Mouse (Mus musculus): ENCODE results near the gene Srgap1.

GRCm38 (mm10) chr10:121873063-121873489 is 174.0 kb downstream of the Srgap1 start:
- TF ChIP-seq POLR2A (IDR thresholded peaks at IDR 0.05; ENCODE audit: insufficient read depth, low read depth, low read length) (no peak), CTCF (IDR thresholded peaks at IDR 0.05; ENCODE audit: insufficient read depth, low read depth, low read length) (no peak)

All from olfactory bulb, adult 2 months (tissue).